Mouse (Mus musculus): ENCODE measurements at regions not wholly inside any gene's neighbourhood (a gene's known extent, or its start where the extent isn't known, plus 50 kb on each side); places are given as distances from the start of the nearest gene placed in this dataset.

DNA sequence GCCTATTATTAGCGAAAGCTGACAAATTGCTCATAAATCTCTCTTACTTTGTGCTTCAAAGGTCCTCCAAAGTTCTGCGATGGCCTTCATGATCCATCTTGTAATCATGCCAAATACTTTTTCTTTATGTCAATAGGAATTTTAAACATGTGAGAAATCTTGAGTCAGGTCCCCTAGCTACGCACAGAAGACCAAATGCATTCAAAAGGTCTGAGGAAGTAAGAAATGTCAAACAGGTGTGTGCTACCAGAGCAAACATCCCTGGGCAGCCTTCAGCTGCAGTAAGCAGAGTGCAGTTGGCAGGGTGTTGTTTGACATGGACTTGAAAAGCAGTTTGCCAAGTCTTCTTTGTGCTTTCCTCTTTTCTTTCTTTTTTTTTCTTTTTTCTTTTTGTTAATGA, 125.2 kb upstream of the Pkn2 start:
- no peak for DNase-seq
- intact Hi-C loops (cut with DNase I) = no loop called here

DNA sequence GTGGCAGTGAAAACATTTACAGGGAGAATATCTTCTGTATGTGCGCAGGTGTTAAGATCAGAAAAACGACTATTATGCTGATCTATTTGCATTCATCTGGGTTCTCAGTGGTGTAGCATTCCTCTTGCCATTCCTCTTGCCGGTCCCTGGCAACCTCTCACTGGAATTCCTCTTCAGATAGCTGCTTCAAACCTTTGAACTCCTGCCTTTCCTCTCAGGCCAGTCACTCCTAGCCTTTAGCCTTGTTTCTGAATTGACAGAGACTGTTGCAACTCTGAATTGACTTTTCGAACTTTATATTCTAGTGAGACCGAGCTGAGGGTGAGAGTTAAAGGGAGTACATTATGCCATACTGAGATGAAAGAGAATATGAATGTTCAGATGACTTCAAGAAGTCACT, 120.1 kb upstream of the Pkn2 start:
- intact Hi-C loops (cut with DNase I) = no loop called here
- DNase-seq = no peak

DNA sequence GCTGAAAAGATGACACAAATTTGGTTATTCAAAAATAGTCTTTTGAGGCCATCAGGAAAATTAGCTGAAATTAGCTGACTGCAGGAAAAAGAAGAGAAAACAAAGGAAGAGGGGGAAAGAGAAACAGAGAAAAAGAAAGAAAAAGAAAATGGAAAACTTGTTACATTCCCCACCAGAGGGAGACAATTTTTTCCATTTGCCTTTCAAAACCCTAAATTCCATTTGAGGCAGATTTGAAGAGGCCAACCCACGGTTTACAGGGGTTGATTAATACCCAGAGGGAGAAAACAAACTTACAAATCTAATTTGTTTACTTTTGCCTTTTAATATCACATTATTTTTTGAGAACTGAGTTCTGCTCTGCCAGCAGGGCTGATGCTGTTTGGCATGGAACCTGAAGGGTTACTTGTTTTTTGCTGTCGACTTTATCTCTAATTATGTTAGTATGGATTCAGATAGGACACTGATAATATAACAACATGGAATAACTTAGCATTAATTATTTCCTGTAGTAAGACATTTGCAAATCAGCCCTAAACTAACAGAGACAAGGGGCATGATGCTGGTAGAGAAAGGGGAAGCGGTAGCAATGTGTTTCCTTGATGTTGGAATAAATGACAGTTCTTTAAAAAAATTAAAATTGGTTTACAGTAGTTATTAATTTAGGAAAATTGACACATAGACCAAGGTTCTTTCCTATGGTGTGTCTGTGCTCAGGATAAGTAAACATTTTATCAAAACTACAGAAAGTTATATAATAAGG, 114.4 kb upstream of the Pkn2 start:
- no peak for DNase-seq
- intact Hi-C loops (cut with DNase I) = no loop called here

DNA sequence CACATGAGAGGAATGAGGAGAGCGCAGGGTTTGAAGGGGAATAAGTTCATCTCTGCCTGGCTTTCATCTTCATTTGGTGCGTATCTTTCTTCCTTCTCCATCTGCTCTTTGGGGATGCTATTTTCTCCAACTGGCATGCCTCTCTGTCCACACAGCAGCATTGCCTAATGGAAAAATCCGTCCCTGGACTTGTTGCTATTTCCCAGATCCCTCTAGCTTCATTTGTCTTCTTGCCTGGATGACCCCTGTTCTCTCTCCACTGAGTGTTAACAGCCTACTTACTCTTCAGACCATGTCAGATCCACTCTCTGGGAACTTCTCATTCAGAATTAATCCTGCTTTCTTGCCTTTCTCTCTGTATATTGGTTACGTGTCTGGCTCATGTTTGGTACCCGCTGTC, 102.7 kb upstream of the Pkn2 start:
- intact Hi-C loops (cut with DNase I) = no loop called here
- DNase-seq = no peak

DNA sequence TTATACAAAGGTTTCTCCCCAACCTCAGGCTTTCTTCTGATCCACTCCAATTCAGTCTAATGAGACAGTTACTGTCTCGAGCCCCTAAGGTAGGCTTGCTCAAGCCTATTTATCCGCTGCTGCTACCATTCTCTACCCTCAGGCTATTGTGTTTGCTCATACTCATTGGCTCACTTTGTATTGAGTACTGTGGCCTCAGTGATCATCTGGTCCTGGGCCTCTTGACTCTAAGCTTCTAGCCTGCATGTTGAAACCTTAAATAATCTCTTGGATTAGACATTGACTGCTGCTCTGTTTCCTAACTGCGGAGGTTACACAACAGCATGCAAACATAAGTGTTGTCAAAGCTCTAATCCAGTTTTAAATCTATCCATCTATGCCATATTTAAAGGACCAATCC, 99.4 kb upstream of the Pkn2 start:
- no peak for DNase-seq
- intact Hi-C loops (cut with DNase I) = no loop called here

DNA sequence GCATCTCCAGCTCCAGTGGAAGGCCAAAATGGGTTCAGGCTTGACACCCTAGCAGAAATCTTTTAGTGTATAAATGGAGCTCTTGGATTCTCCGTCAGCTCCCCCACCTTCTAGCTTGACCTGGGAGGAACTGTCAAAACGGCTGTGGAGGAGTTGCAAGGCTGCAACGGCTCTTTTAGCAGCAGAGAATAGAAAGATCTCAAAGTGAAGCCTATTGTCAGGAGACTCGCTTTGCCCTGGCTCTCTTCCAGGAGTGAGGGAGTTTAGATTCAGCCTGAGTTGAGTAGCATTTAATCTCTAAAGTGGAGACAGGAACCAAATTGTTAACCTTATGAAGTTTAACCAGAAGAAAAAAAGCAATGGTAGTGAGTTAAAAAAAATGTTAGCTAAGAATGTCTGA, 97.4 kb upstream of the Pkn2 start:
- intact Hi-C loops (cut with DNase I) = no loop called here
- DNase-seq = peak; percentile 4 to 31

DNA sequence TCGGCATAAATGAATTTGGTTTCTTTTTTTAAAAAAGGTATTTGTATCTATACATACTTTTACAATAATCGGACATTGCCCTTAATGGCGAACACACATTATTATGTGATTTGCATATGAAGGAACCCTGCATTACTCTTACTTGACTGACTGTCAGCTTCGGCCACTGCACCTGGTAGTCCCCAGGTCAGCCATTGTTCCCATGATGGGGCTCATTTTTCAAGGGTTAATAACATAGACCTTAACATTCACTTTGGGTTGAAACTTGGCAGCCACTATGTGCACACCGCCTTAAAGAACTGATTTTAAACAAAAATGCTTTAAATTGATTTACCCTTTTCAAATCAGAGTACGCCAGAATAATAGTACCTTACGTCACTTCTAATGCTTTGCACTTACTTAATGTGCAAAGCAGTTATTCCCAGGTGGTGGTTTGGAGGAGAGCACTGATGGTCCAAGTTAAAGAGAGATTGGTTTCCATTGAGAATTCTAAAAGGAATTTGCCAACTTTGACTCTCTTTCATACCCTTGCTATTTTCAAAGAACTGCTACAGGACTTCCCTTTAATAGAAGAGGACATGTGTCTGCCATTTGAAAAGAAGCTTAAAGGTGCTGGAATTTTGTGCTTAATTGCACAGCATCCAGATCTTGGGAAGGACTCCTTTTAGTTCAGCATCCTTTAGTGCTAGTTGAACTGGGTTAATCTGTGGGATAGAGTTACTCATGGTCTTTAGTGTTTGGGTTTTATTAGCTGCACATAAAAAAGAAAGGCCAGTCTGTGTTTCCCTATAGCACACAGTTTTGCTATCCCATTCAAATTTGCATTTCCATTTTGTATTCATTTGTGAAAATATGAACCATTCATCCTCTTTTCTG, 95.0 kb upstream of the Pkn2 start:
- no peak for DNase-seq
- intact Hi-C loops (cut with DNase I) = no loop called here

DNA sequence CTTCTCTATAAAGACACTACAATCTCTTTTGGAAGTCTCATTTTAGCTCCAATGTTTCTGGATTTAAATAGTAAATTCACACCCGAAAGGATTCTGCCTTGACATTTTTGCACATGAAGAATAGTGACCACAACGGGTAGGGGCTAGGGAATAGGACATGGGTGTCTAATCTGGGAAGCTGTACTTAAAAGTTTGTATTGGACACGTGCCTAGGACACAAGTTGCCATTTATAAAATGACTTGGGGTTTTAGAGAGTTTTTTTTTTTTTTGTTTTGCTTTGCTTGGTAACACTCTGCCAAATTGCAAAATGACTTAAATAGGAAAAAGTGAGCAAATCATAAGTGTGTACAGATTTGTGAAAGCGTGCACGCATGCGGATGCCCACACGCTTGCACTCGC, 93.8 kb upstream of the Pkn2 start:
- DNase-seq = no peak
- intact Hi-C loops (cut with DNase I) = no loop called here

DNA sequence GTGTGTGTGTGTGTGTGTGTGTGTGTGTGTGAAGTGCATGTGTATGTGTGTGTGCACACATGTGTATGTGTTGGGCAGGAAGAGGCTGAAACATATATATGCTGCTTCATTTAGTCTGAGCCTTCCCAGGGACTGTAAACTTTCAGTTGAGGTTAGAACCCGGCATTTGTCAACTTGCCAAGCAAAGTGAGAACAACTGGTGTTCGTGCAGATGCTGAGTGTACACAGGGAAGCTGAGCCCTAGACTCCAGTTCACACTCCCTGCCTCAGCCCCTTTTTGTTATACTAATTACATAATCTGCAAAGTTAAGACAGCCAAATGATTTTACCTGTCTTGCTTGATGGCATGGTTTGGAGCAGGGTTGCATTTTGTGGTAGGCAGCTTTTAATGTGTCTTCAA, 87.7 kb upstream of the Pkn2 start:
- intact Hi-C loops (cut with DNase I) = no loop called here

DNA sequence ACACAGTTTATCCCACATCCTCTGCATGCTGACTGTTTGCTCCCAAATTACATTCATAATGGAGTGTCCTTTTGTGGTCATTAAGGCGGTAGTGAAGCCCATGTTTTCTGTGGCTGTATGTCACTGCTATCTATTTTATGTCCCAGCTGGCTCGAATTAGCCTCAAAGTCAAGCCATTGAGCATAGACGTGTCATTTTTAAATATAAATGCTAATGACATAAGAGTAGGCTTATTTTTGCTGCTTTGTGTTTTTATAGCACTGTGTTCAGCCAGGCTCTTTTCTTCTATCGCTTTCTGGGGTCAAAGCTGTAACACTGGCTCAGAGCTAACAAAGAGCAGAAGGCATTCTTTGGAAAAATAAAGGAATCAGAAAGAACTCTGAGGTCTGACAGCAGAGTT, 83.8 kb upstream of the Pkn2 start:
- intact Hi-C loops (cut with DNase I) = no loop called here
- no peak for DNase-seq

More for the DNA sequence above, 87.7 kb upstream of the Pkn2 start:
- DNase-seq = no peak

DNA sequence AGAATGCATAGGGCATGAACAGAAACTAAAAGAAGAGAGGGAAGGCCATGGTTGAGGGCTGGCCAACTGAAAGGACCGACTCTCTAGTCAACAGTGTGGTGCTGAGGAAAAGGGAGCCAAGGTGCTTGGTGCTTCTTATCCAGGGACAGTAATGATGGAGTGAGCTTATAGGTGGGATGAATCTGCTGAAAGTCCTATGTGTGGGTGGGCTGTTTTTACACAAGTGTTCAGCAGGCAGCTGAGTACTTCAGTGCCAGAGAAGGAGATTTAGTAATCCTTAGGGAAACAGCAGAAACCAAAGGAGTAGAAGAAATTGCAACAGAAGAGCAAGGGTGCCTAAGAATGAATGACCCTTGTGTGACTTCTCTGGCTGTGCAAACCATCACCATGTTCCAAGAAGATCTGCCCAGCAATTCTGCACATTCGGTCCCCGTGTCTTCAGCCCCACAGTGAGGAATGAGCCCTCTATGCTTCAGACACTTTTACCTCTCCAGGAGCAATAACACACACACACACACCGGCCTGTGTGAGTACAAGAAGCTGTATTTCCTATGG, 82.1 kb upstream of the Pkn2 start:
- intact Hi-C loops (cut with DNase I) = no loop called here
- DNase-seq = no peak

DNA sequence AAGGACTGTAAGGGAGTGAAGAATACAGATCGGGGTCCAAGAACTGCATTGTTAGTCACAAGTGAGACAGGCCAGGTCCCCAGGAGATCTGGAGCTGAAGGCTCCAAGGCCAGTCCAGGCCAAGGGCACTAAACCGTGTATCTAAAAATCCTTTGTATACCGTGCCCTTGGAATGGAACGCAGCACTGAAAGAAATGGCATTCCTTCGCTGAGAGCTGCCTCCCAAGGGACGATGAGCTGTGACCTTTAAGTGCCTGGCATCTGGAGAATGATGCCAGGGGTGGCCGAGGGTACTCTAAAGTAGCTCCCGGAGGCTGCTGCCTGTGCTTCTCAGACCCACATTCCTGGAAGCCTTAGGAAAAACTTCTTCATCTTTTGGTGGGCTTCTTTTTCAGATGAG, 76.0 kb upstream of the Pkn2 start:
- DNase-seq = no peak
- intact Hi-C loops (cut with DNase I) = no loop called here

DNA sequence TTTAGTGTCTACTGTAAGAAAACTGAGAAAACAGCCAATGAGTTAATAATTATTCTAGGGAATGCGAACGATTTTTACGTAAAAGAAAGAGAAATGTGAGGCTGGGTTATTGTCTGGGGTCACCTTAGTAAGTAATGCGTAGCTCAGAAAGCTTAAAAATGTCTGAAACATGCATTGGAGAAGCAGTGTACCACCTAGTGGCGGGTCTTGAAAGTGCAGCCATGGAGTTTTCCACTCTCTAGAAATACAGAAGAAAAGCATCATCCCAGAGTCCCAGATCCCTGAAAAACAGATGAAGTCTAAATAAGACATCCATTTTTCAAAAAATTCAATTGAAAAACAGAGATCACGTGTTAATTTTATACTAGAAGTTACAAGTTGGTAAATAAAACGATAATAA, 67.0 kb upstream of the Pkn2 start:
- intact Hi-C loops (cut with DNase I) = no loop called here
- DNase-seq = peak; percentile 60 to 77

DNA sequence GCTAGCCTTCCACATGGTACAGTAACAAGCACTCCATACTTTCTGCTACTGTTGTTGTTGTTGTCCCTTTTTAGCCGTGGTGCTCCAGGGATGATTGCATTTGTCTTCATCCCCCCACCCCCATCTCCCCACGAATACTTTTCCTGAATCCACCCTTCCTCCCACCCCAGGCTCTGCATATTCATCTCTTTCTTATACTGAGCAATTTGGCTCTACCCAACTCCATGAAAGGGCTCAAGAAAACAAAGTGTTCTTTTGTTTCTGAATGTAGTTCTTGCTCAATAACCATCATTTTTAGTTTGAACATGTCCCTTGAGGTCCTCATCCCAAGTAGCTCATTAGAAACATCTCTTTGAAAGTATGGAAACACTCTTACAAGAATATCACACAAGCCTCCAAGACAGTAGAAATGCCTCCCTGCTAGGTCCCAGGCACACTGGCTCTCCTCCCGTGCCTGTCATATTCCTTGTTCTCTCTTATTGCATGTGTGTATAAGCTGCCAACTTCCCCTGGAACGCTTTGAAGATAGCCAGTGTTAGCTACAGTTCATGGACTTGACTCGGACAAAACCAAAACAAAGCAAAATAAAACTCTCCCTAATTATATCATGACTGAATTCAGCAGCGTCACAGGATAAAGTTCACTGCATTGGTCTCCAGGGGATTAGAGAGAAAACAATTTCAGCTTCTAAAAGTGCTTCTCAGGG, 59.7 kb upstream of the Pkn2 start:
- DNase-seq = peak; percentile 33 to 44
- intact Hi-C loops (cut with DNase I) = no loop called here

DNA sequence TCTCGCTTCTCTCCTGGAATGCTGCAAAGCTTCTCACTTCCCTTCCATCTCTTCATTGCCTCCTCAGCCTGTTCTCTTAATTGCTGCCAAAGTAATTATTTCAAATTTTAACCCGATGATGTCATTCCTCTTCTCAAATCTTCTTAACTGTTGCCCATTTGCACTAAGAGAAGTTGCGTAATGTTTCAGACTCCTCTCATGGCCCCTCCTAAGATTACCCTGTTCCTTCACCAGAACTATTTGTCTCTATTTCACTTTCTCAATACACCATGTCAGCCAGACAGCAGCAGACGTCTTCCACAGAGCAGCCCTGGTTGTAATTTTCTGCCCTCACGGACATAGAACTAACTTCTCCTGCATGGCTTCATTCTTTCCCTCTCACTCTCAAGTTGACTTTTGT, 59.1 kb upstream of the Pkn2 start:
- intact Hi-C loops (cut with DNase I) = no loop called here
- peak in 1 of 2 experiments; percentile 8 for DNase-seq

DNA sequence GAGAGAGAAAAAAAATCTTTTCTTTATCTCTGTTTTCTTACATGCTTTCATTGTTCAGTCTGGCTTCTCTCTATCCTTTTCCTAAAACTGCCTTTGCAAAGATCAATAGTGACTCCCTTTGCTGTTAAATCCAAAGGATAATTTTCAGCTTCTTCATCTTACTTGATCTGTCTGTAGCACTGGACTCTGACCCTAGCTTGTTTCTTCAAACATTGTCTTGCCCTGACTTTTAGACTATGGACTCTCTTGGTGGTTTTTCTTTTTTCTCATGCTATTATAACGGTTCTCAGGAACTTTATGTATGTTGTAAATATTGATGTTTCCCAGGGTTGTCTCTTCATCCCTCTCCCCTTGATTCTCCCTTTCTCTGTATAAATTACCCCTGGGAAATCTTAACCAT, 58.0 kb upstream of the Pkn2 start:
- DNase-seq = no peak
- intact Hi-C loops (cut with DNase I) = no loop called here

DNA sequence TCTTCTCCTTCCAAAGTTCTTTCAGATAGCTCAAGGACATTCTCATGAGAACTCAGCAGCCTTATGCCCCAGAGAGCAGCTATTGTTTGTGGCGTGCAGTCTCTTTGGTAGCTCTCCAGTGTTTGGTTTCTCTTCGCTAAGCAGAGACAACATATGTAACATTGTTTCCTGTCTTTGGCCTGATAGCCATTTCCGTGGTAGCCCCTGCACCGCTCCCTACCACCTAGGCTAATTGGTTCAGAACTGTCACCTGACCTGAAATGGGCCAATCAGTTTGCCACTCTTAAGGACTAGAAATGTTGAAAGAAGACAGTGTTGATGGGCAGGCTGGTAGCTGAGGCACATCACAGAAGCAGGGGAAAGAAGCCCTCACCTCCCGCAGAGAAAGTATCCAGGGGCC, 54.1 kb upstream of the Pkn2 start:
- peak in 1 of 2 experiments; percentile 7 for DNase-seq
- intact Hi-C loops (cut with DNase I) = no loop called here

DNA sequence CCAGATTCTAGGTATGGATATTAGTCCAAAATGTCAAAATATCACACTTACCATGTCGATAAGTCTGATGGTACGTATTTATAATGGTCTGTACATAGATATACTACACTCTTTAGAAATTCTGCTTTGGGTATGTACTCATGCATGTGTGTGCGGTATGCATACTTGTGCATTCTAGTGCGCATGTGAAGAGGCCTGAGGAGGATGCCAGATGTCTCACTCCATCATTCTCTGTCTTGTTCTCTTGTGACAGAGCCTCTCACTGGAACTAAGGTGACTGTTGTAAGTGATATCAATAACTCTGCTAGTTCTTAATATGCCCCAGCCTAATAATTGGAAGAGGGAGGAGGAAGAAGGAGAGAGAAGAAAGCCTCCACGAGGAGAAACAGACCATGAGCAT, 52.5 kb upstream of the Pkn2 start:
- intact Hi-C loops (cut with DNase I) = no loop called here
- no peak for DNase-seq

DNA sequence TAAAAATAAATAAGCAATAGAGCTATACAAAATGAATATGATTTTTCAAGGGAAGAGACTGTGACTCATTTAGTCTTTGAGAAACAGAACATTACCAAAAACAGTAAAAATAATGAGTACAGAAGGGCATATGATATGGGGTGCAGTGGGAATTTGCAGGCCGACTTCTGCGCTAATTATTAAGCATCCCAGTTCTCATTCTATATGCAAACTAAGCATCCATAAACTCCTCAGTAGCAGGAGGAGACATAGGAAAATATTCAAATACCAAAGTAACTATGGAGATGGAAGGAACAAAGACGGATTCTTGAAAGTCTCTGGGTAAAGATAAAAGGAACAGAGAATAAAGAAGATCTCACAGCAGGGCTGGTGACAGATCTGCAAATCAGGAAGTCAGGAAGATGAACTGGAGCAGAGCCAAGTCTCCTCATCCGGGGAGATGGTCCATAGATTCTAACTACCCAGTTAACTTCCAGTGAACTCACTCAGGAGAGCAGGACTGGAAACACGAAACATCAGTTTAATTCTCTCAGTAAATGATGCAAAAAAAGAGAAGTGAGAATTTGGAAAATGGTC, 52.0 kb upstream of the Pkn2 start:
- intact Hi-C loops (cut with DNase I) = no loop called here
- DNase-seq = no peak
